Mouse (Mus musculus) heart, embryonic 10.5 days (tissue): Measurements from ENCODE around the gene Gcnt4. TPM values are rescaled to one million over a fixed set of nuclear protein-coding genes. Genes with fewer than 3 reads are reported as not detected.
"Not testable (repeated sequence)": the region's sequence is repeated elsewhere in the genome, so short reads cannot be mapped to it uniquely, and the experiment has no call there.

ENCODE experiments used
- DNase-seq: peaks from one replicate; pipeline ENCODE4 v3.0.0-alpha.2; 2017; ENCODE audit warnings: low spot score
- H3K27ac ChIP-seq: fragments of 300-500 bp; sonication (generic); 2 replicates; pipeline ENCODE4 v1.5.1; 2016; ENCODE audit warnings: mild to moderate bottlenecking
- H3K27me3 ChIP-seq: fragments of 300-500 bp; sonication (generic); 2 replicates; pipeline ENCODE4 v1.6.1; 2016; ENCODE audit warnings: mild to moderate bottlenecking; ENCODE audit not compliant: poor library complexity, insufficient read depth, severe bottlenecking
- H3K36me3 ChIP-seq: fragments of 300-500 bp; sonication (generic); 2 replicates; pipeline ENCODE4 v1.6.1; 2016; ENCODE audit warnings: mild to moderate bottlenecking, moderate library complexity
- H3K4me1 ChIP-seq: fragments of 300-500 bp; sonication (generic); 2 replicates; pipeline ENCODE4 v1.6.1; 2016; ENCODE audit warnings: mild to moderate bottlenecking
- H3K4me3 ChIP-seq: fragments of 300-500 bp; sonication (generic); 2 replicates; pipeline ENCODE4 v1.5.1; 2016; ENCODE audit warnings: mild to moderate bottlenecking, moderate library complexity
- H3K9me3 ChIP-seq: fragments of 300-500 bp; sonication (generic); 2 replicates; pipeline ENCODE4 v1.6.1; 2016; ENCODE audit warnings: mild to moderate bottlenecking, moderate library complexity
- WGBS: fragments of 180-500 bp; shearing (Covaris S2); methylation state at CpG from one replicate; pipeline ENCODE4 v1.1.7; 2016; 5-methylcytosine and 5-hydroxymethylcytosine counted together
- polyA plus RNA-seq: library from polyadenylated mRNA; unstranded; fragments of >200 nt; fragmentation: Nextera tagmentation; extraction: Ambion mirVana; gene quantifications from 2 replicates; pipeline ENCODE4 v1.2.1, GENCODE M21; 2016

Gcnt4 gene
- 0.28 and 0.49 TPM in 2 replicates for polyA plus RNA-seq

- H3K27ac ChIP-seq: peak within 1 kb of the TSS; percentile 81
- peaks cover 6% of the 10 kb centered on the region for H3K4me1 ChIP-seq
- peaks cover 31% of the 10 kb centered on the region for H3K27me3 ChIP-seq
- H3K9me3 ChIP-seq: no peaks in the 10 kb centered on the region
- 8% methylated on average over 56 of the region's 56 CpGs for WGBS
- H3K36me3 ChIP-seq: no peaks in the 10 kb centered on the region
- peak; percentile 83 for DNase-seq
- peak within 1 kb of the TSS; percentile 76 for H3K4me3 ChIP-seq
Measured at GRCm38 (mm10) chr13:96923999-96924961, at the start of gene Gcnt4. TSS of gene Gcnt4 (plus strand) at chr13:96924689.

GRCm38 (mm10) chr13:96878220-96879057 lies 46.0 kb upstream of the Gcnt4 start:
- no peak for DNase-seq
- Histone ChIP-seq H3K4me3 (no peak overlapping the region), H3K27me3 (no peaks in the 10 kb centered on the region), H3K36me3 (no peaks in the 10 kb centered on the region), H3K27ac (no peak overlapping the region), H3K4me1 (no peaks in the 10 kb centered on the region), H3K9me3 (no peaks in the 10 kb centered on the region)
- WGBS: 75% methylated on average over 12 of the region's 12 CpGs

GRCm38 (mm10) chr13:96884534-96884933 lies 40.0 kb upstream of the Gcnt4 start:
- Histone ChIP-seq H3K36me3 (no peaks in the 10 kb centered on the region), H3K9me3 (no peaks in the 10 kb centered on the region), H3K4me3 (no peak overlapping the region), H3K27me3 (no peaks in the 10 kb centered on the region), H3K4me1 (no peaks in the 10 kb centered on the region), H3K27ac (no peak overlapping the region)
- no peak for DNase-seq
- WGBS: 42% methylated on average over 1 of the region's 1 CpGs

GRCm38 (mm10) chr13:96889985-96890384 lies 34.5 kb upstream of the Gcnt4 start:
- Histone ChIP-seq H3K9me3 (no peaks in the 10 kb centered on the region), H3K27ac (no peak overlapping the region), H3K4me3 (no peak overlapping the region), H3K36me3 (no peaks in the 10 kb centered on the region), H3K4me1 (no peaks in the 10 kb centered on the region), H3K27me3 (no peaks in the 10 kb centered on the region)
- no peak for DNase-seq
- WGBS: 30% methylated on average over 2 of the region's 2 CpGs

- 67% methylated on average over 2 of the region's 2 CpGs for WGBS
- DNase-seq: no peak
- Histone ChIP-seq H3K4me1 (no peaks in the 10 kb centered on the region), H3K27me3 (no peaks in the 10 kb centered on the region), H3K9me3 (no peaks in the 10 kb centered on the region), H3K4me3 (no peak overlapping the region), H3K27ac (no peak overlapping the region), H3K36me3 (no peaks in the 10 kb centered on the region)
Measured at GRCm38 (mm10) chr13:96895144-96895543, 29.3 kb upstream of the Gcnt4 start.

GRCm38 (mm10) chr13:96906717-96907116 lies 17.8 kb upstream of the Gcnt4 start:
- no peak overlapping the region for H3K4me3 ChIP-seq
- H3K36me3 ChIP-seq: no peaks in the 10 kb centered on the region
- no peaks in the 10 kb centered on the region for H3K9me3 ChIP-seq
- 66% methylated on average over 3 of the region's 3 CpGs for WGBS
- H3K27me3 ChIP-seq: no peaks in the 10 kb centered on the region
- no peak for DNase-seq
- H3K27ac ChIP-seq: no peak overlapping the region
- H3K4me1 ChIP-seq: no peaks in the 10 kb centered on the region

- Histone ChIP-seq H3K4me3 (no peak overlapping the region), H3K36me3 (no peaks in the 10 kb centered on the region), H3K4me1 (no peaks in the 10 kb centered on the region), H3K9me3 (no peaks in the 10 kb centered on the region), H3K27ac (no peak overlapping the region), H3K27me3 (no peaks in the 10 kb centered on the region)
- no peak for DNase-seq
- WGBS: 79% methylated on average over 3 of the region's 3 CpGs
Measured at GRCm38 (mm10) chr13:96911202-96911601, 13.3 kb upstream of the Gcnt4 start.

- not testable (repeated sequence) for H3K9me3 ChIP-seq, H3K4me1 ChIP-seq, H3K27ac ChIP-seq, H3K36me3 ChIP-seq, H3K4me3 ChIP-seq
- 89% methylated on average over 4 of the region's 4 CpGs for WGBS
- DNase-seq: peak; percentile 42
- H3K27me3 ChIP-seq: peaks cover 31% of the 10 kb centered on the region
Measured at GRCm38 (mm10) chr13:96923134-96923533, 1.4 kb upstream of the Gcnt4 start.

- Histone ChIP-seq H3K4me1 (peaks cover 6% of the 10 kb centered on the region), H3K36me3 (no peaks in the 10 kb centered on the region), H3K4me3 (peak overlapping the region; percentile 76), H3K9me3 (no peaks in the 10 kb centered on the region), H3K27ac (peak overlapping the region; percentile 81), H3K27me3 (peaks cover 31% of the 10 kb centered on the region)
- 1% methylated on average over 53 of the region's 53 CpGs for WGBS
- DNase-seq: peak; percentile 75
Measured at GRCm38 (mm10) chr13:96924985-96925745, 676 bp downstream of the Gcnt4 start.

GRCm38 (mm10) chr13:96925991-96926725 lies 1.7 kb downstream of the Gcnt4 start:
- WGBS: 41% methylated on average over 10 of the region's 10 CpGs
- Histone ChIP-seq H3K4me3 (no peak overlapping the region), H3K36me3 (no peaks in the 10 kb centered on the region), H3K27ac (no peak overlapping the region), H3K9me3 (no peaks in the 10 kb centered on the region), H3K27me3 (peaks cover 31% of the 10 kb centered on the region), H3K4me1 (peaks cover 6% of the 10 kb centered on the region)
- DNase-seq: peak; percentile 68

GRCm38 (mm10) chr13:96927781-96928180 lies 3.3 kb downstream of the Gcnt4 start:
- peak; percentile 24 for DNase-seq
- H3K4me1 ChIP-seq: peaks cover 6% of the 10 kb centered on the region
- no peak overlapping the region for H3K27ac ChIP-seq
- H3K4me3 ChIP-seq: no peak overlapping the region
- no peaks in the 10 kb centered on the region for H3K36me3 ChIP-seq
- WGBS: 88% methylated on average over 1 of the region's 1 CpGs
- peaks cover 31% of the 10 kb centered on the region for H3K27me3 ChIP-seq
- no peaks in the 10 kb centered on the region for H3K9me3 ChIP-seq
